Comparison of ENCODE assay signal across 10 mouse cellular contexts in the genomic region with DNA sequence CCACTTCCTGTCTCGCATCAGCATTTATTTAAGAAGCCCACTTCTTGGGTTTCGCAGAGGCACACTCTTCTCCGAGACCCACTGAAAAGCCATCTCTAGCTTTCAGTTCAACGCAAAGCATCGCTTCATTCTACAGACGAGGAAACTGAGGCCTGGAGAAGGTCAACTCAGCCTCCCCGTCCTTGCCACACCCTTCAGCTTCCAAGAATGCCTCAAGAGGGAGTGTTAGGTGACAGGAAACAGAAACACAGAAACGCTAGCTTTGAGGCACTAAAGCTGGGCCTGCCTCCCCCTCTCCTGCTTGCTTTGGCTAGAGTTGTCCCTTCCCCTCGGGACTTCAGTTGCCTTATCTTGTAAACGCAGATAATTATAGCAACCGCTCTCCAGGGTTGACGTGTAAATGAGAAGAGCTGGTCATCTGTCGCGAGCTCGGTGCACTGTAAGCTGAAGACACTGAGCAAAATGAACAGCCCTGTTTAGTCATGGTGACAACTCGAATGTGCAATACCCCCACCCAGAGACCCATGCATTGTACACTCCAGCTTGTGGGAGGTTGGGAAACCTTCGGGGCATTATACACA. TPM values are rescaled to one million over a fixed set of nuclear protein-coding genes. Genes with fewer than 3 reads are reported as not detected.
DNase-seq lines count a peak whose midpoint lies in the region; ATAC-seq and TF ChIP-seq lines count a peak whose summit lies in the region.
"Had no signal": no experiment of that assay in that cellular context is flagged by ENCODE, and none has a peak within 500 bp of the region (broad histone marks: within the 10 kb centered on the region; RNA-seq: fewer than 3 reads in every experiment).

No protein-coding gene starts in this region.

- H3K36me3 ChIP-seq in hindbrain, embryonic 10.5 days: peaks cover 41% of the 10 kb centered on the region
- peaks cover 6% of the 10 kb centered on the region; the same call in 1 of the 2 replicates for H3K36me3 ChIP-seq in hindbrain, embryonic 11.5 days (ENCODE audit: control insufficient read depth, insufficient read depth, low read length)
- peaks cover 13% of the 10 kb centered on the region; the same call in 1 of the 2 replicates for H3K36me3 ChIP-seq in kidney, embryonic 14.5 days (ENCODE audit: control insufficient read depth, insufficient read depth, low read length)

- peaks cover 29% of the 10 kb centered on the region for H3K4me1 ChIP-seq in hindbrain, embryonic 10.5 days (replicated peaks)
- 0 out of 2 replicates have a peak, but pooled peaks cover 2% of the 10 kb centered on the region for H3K4me1 ChIP-seq in hindbrain, embryonic 11.5 days (replicated peaks; ENCODE audit: control insufficient read depth, insufficient read depth, low read length)
- peaks cover 9% of the 10 kb centered on the region for H3K4me1 ChIP-seq in embryonic fibroblast, embryonic 13.5 days (ENCODE audit: control insufficient read depth, insufficient read depth, low read length)
- peaks cover 15% of the 10 kb centered on the region for H3K4me1 ChIP-seq in kidney, embryonic 14.5 days (ENCODE audit: control insufficient read depth, insufficient read depth, low read length)
- H3K4me1 ChIP-seq: midbrain, embryonic 12.5 days had no signal

- H3K9ac ChIP-seq in hindbrain, embryonic 11.5 days (ENCODE audit: low read depth, low read length): no peak overlapping the region
- H3K9ac ChIP-seq in kidney, embryonic 14.5 days (ENCODE audit: low read depth, low read length): no peak overlapping the region
- H3K9ac ChIP-seq: midbrain, embryonic 12.5 days had no signal

- no peaks in the 10 kb centered on the region for H3K27me3 ChIP-seq in hindbrain, embryonic 10.5 days (ENCODE audit: insufficient read depth, poor library complexity, severe bottlenecking)
- no peaks in the 10 kb centered on the region for H3K27me3 ChIP-seq in hindbrain, embryonic 11.5 days (ENCODE audit: control insufficient read depth, insufficient read depth, low read length)
- H3K27me3 ChIP-seq in kidney, embryonic 14.5 days (ENCODE audit: control insufficient read depth, insufficient read depth, low read length): no peaks in the 10 kb centered on the region
- H3K27me3 ChIP-seq: midbrain, embryonic 12.5 days; Patski had no signal

- no peak overlapping the region for H3K4me2 ChIP-seq in hindbrain, embryonic 11.5 days (replicated peaks; ENCODE audit: low read depth, low read length)
- no peak overlapping the region for H3K4me2 ChIP-seq in kidney, embryonic 14.5 days (replicated peaks; ENCODE audit: low read depth, low read length)
- H3K4me2 ChIP-seq: midbrain, embryonic 12.5 days had no signal

- DNase-seq in hindbrain, embryonic 10.5 days (ENCODE audit: low spot score): no peak
- DNase-seq in hindbrain, embryonic 11.5 days (ENCODE audit: low spot score): no peak
- no peak for DNase-seq in left cerebral cortex, adult 11 months (ENCODE audit: low spot score)
- DNase-seq in yolk sac, embryonic 10.5 days (ENCODE audit: low spot score): no peak
- DNase-seq in gastrocnemius, postnatal 4 days (ENCODE audit: low spot score in 2 of 2): no peak

- peak overlapping the region; percentile 29; the same call in 1 of the 2 replicates for H3K27ac ChIP-seq in hindbrain, embryonic 10.5 days
- no peak overlapping the region for H3K27ac ChIP-seq in hindbrain, embryonic 11.5 days (ENCODE audit: low read depth, low read length)
- H3K27ac ChIP-seq in embryonic fibroblast, embryonic 13.5 days (ENCODE audit: insufficient read depth, low read length): peak overlapping the region; percentile 10
- H3K27ac ChIP-seq in kidney, embryonic 14.5 days (ENCODE audit: low read depth, low read length): peak overlapping the region; percentile 71

- no peak for ATAC-seq in hindbrain, embryonic 11.5 days (ENCODE audit: low FRiP score)
- no peak for ATAC-seq in kidney, embryonic 14.5 days (ENCODE audit: low FRiP score, low TSS enrichment)
- peak; percentile 34 for ATAC-seq in megakaryocyte, adult 5-6 weeks (ENCODE audit: poor library complexity, severe bottlenecking)

- peaks cover 11% of the 10 kb centered on the region for H3K9me3 ChIP-seq in hindbrain, embryonic 10.5 days
- H3K9me3 ChIP-seq in hindbrain, embryonic 11.5 days (ENCODE audit: control insufficient read depth, low read length): no peaks in the 10 kb centered on the region
- no peaks in the 10 kb centered on the region for H3K9me3 ChIP-seq in kidney, embryonic 14.5 days (ENCODE audit: control insufficient read depth, low read length)
- H3K9me3 ChIP-seq: midbrain, embryonic 12.5 days had no signal

- TF ChIP-seq POLR2A in embryonic fibroblast, embryonic 13.5 days (IDR thresholded peaks at IDR 0.05; ENCODE audit: low read depth, low read length): no peak

- no peak overlapping the region for H3K4me3 ChIP-seq in hindbrain, embryonic 10.5 days
- no peak overlapping the region for H3K4me3 ChIP-seq in hindbrain, embryonic 11.5 days (ENCODE audit: low read depth, low read length)
- no peak overlapping the region for H3K4me3 ChIP-seq in embryonic fibroblast, embryonic 13.5 days (ENCODE audit: insufficient read depth, low read length)
- H3K4me3 ChIP-seq in kidney, embryonic 14.5 days (ENCODE audit: low read length): no peak overlapping the region
- H3K4me3 ChIP-seq: midbrain, embryonic 12.5 days had no signal

- TF ChIP-seq CTCF in embryonic fibroblast, embryonic 13.5 days (IDR thresholded peaks at IDR 0.05; ENCODE audit: borderline replicate concordance, insufficient read depth, low read length): no peak

- 73% methylated on average over 17 of the region's 17 CpGs for WGBS in hindbrain, embryonic 10.5 days
- 68% methylated on average over 17 of the region's 17 CpGs for WGBS in hindbrain, embryonic 11.5 days
- 34% methylated on average over 17 of the region's 17 CpGs for WGBS in kidney, embryonic 14.5 days

RNA-seq across cellular contexts. Expression of gene Srrm1, which starts 39.9 kb away (rescaled TPM):
- 219 and 225 TPM in 2 replicates for polyA plus RNA-seq in hindbrain, embryonic 10.5 days (2016; fragmentation: Nextera tagmentation; extraction: Ambion mirVana)
- 220 and 289 TPM in 2 replicates for polyA plus RNA-seq in hindbrain, embryonic 11.5 days (2014; fragmentation: Nextera tagmentation; extraction: Ambion mirVana)
- polyA plus RNA-seq in embryonic fibroblast, embryonic 13.5 days (2011; ENCODE audit: insufficient read length, low read depth, missing spikeins): 160 and 173 TPM in 2 replicates
- 254 and 273 TPM in 2 replicates for polyA plus RNA-seq in kidney, embryonic 14.5 days (2014; fragmentation: Nextera tagmentation; extraction: Ambion mirVana)
- 144 and 146 TPM in 2 replicates for total RNA-seq in megakaryocyte, adult 5-6 weeks (2015)
- total RNA-seq in megakaryocyte, adult 5-6 weeks (2017): 80.5 and 112 TPM in 2 replicates
- total RNA-seq in gastrocnemius, postnatal 4 days (2021): 100 to 1,000 TPM; 107 to 123 TPM

RNA-seq across cellular contexts. Expression of gene Clic4, which starts 40.6 kb away (rescaled TPM):
- polyA plus RNA-seq in hindbrain, embryonic 10.5 days (2016; fragmentation: Nextera tagmentation; extraction: Ambion mirVana): 184 and 220 TPM in 2 replicates
- 109 and 147 TPM in 2 replicates for polyA plus RNA-seq in hindbrain, embryonic 11.5 days (2014; fragmentation: Nextera tagmentation; extraction: Ambion mirVana)
- 223 and 251 TPM in 2 replicates for polyA plus RNA-seq in embryonic fibroblast, embryonic 13.5 days (2011; ENCODE audit: insufficient read length, low read depth, missing spikeins)
- polyA plus RNA-seq in kidney, embryonic 14.5 days (2014; fragmentation: Nextera tagmentation; extraction: Ambion mirVana): 68.5 and 132 TPM in 2 replicates
- 28.4 and 29.7 TPM in 2 replicates for total RNA-seq in megakaryocyte, adult 5-6 weeks (2015)
- total RNA-seq in megakaryocyte, adult 5-6 weeks (2017): 32.3 and 39.2 TPM in 2 replicates
- 100 to 1,000 TPM; 109 to 115 TPM for total RNA-seq in gastrocnemius, postnatal 4 days (2021)
